Mouse (Mus musculus): Measurements from ENCODE around the gene Il6st.

Gene Il6st

GRCm38 (mm10) chr13:112482525-112482924 is 18.7 kb downstream of the Il6st start:
- in situ Hi-C loops (cut with MboI), result no loop called here

GRCm38 (mm10) chr13:112483015-112483414 is 19.1 kb downstream of the Il6st start:
- in situ Hi-C loops (cut with MboI), result no loop called here

GRCm38 (mm10) chr13:112486236-112486635 is 22.4 kb downstream of the Il6st start:
- in situ Hi-C loops (cut with MboI), result no loop called here

- in situ Hi-C loops (cut with MboI), result no loop called here
These were observed 22.8 kb downstream of the Il6st start for GRCm38 (mm10) chr13:112486676-112487075.

- in situ Hi-C loops (cut with MboI), result no loop called here
These were observed 26.2 kb downstream of the Il6st start for GRCm38 (mm10) chr13:112490036-112490435.

- in situ Hi-C loops (cut with MboI), result no loop called here
These were observed 27.9 kb downstream of the Il6st start for GRCm38 (mm10) chr13:112491636-112492284.

- in situ Hi-C loops (cut with MboI), result no loop called here
These were observed 28.4 kb downstream of the Il6st start for GRCm38 (mm10) chr13:112492285-112492678.

GRCm38 (mm10) chr13:112494590-112494989 is 30.7 kb downstream of the Il6st start:
- in situ Hi-C loops (cut with MboI), result no loop called here

GRCm38 (mm10) chr13:112500027-112500426 is 36.2 kb downstream of the Il6st start:
- in situ Hi-C loops (cut with MboI), result no loop called here

- in situ Hi-C loops (cut with MboI), result no loop called here
These were observed 36.6 kb downstream of the Il6st start for GRCm38 (mm10) chr13:112500466-112500865.

- in situ Hi-C loops (cut with MboI), result no loop called here
These were observed 40.0 kb downstream of the Il6st start for GRCm38 (mm10) chr13:112503846-112504245.

GRCm38 (mm10) chr13:112505436-112505835 is 41.6 kb downstream of the Il6st start:
- in situ Hi-C loops (cut with MboI), result no loop called here

GRCm38 (mm10) chr13:112506766-112507165 is 42.9 kb downstream of the Il6st start:
- in situ Hi-C loops (cut with MboI), result no loop called here

- in situ Hi-C loops (cut with MboI), result no loop called here
These were observed 43.8 kb downstream of the Il6st start for GRCm38 (mm10) chr13:112507691-112508090.

GRCm38 (mm10) chr13:112508487-112508886 is 44.6 kb downstream of the Il6st start:
- in situ Hi-C loops (cut with MboI), result no loop called here

GRCm38 (mm10) chr13:112509465-112509864 is 45.6 kb downstream of the Il6st start:
- in situ Hi-C loops (cut with MboI), result no loop called here

GRCm38 (mm10) chr13:112510437-112511212 is 46.8 kb downstream of the Il6st start:
- in situ Hi-C loops (cut with MboI), result no loop called here

GRCm38 (mm10) chr13:112511261-112511660 is 47.4 kb downstream of the Il6st start:
- in situ Hi-C loops (cut with MboI), result no loop called here

GRCm38 (mm10) chr13:112511810-112512209 is 47.9 kb downstream of the Il6st start:
- in situ Hi-C loops (cut with MboI), result no loop called here

GRCm38 (mm10) chr13:112512824-112513223 is 49.0 kb downstream of the Il6st start:
- in situ Hi-C loops (cut with MboI), result no loop called here

GRCm38 (mm10) chr13:112514546-112514945 is 50.7 kb downstream of the Il6st start:
- in situ Hi-C loops (cut with MboI), result no loop called here

GRCm38 (mm10) chr13:112522261-112522660 is 58.4 kb downstream of the Il6st start:
- in situ Hi-C loops (cut with MboI), result loop anchor here (10.0 kb wide), 1 partner anchor 217 kb away; no protein-coding TSS in a partner anchor

- in situ Hi-C loops (cut with MboI), result loop anchor here (10.0 kb wide), 1 partner anchor 218 kb away; no protein-coding TSS in a partner anchor
These were observed 59.0 kb downstream of the Il6st start for GRCm38 (mm10) chr13:112522896-112523295.
